Mouse (Mus musculus) cerebellum, adult 18-20 months (tissue): ENCODE results near the gene Tert.
A peak's percentile ranks its signal among the peaks of the same experiment; 100 is the strongest.

Experiments
- DNase-seq, 2 experiments: peaks; one replicate each; pipeline ENCODE4 v3.0.0; 2021

Tert gene

DNA sequence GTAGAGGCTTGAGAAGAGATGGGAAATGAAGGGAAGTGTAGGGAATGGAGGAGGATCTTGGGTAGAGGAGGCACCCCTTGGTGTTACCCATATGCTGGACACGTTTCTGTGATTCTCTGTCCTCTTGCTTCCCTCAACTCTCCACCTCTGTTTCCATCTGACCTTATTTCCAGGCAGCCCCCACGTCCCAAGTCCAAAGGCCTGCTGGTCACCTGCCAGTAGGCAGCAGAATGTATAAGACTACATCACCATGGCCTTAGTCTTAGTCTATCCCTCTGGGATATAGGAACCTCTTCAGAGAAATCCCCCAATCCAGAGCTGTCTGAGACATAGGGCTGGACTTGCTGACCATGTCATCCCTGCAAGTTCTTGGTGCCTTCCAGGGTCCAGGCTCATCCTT, 52.6 kb downstream of the Tert start:
- DNase-seq: no peak

GRCm38 (mm10) chr13:73680394-73680793, 53.7 kb downstream of the Tert start:
- no peak for DNase-seq

DNA sequence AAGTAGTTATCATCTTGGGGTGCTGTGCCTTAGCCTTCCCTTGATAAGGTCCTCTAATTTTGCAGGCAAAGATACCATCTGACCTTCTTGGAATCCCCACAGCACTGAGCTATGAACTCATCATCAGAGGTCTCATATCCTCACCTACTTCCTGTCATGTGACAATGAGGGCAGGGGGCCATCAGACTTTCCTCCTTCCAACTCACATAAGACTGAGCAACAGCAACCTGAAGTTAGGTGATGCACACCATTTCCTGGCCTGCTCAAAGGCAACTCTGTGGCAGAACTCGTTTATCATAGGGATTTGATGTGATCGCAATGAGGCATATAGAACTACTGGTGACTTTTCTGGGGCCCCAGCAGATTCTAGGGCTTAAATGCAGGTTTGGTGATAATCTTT, 55.5 kb downstream of the Tert start:
- DNase-seq: no peak

DNA sequence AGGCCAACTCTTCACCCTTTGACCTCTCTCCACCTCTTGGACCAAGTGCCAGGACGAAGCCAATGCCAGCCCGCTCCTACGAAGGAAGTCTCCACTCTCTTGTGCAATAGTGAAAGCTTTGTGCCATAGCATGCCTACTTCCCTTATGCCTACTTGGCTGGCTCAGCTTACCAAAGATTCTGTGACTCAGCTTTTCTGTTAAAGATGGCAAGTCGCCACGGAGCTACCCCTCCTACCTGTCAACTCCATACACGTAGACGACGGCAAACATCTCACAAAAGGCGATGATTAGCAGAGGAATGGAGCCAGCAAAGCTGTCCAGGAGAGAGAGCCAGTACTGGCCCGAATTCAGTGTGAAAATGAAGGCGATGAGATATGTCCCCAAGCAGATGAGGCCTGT, 57.0 kb downstream of the Tert start:
- DNase-seq: no peak

DNA sequence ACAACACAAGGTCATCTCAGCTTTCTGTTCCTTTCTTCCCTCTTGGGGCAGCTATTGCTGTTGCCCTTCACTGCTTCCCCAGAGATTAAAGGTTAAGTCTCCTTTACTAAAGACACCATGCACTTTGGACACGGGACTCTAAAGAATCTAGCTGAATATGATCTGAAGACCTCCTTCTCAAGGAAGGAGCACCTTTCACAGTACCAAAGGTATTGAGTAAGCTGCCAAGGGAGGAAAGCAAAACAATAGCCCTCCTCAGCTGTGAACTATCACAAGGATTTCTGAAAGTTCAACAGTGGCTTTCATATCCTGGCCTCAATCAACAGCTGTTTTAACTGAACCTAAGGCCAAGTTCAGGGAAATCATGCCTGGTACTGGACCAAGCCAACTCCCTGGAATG, 57.7 kb downstream of the Tert start:
- no peak for DNase-seq

DNA sequence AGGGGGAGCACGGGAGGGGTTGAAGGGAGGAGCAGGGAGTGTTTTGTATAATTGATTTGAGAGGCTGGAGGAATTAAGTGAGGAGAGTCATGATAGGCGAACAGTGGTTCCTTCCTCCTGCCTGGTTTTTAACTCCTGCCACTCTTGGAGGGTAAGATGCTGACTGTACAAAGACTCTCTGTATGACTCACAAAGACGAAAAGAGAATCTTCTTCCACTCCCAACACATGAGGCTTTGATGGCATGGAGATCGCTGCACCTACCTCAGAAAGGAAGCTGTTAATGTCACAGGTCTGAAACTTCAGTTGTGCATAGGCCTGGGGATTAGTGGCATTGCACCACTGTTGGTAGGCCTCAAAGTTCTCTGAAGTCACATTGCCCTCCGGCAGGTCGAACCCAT, 58.8 kb downstream of the Tert start:
- no peak for DNase-seq

DNA sequence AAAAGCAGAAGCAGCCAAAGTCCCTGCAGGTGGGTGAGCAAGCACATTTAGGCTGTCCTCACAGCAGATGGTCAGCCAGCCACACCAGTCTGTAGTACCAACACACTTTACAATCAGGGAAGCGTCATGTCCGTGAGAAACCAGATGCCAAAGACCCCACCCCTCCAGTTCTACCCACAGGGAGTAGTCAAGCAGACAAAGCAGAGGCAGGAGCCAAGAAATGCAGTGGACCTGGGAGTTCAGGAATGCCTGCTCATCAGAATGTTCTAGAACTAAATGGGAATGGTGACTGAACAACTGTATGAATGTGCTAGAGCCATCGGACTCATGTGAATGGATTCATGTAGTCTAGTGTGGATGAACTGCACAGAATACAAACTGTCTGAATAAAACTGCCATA, 60.9 kb downstream of the Tert start:
- no peak for DNase-seq

DNA sequence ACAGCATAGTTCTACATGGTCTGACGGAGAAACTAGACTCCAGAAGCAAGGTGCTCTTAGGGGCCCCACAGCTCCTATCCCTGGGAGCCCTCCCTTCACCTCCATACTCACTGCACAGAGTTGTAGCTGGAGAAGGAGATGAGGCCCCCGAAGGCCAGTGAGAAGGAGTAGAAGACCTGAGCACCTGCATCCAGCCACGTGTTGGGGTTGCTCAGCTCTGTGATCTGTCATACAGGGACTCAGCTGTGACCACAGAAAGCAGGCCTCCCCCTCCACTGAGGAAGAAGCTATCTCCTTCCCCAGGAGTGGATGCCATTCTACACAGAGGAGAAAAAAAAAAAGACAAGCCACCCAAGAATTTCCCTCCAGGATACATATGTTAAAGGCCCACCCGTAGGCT, 62.2 kb downstream of the Tert start:
- DNase-seq: no peak

GRCm38 (mm10) chr13:73692249-73692868, 65.6 kb downstream of the Tert start:
- peak; percentile 22 to 43 for DNase-seq

DNA sequence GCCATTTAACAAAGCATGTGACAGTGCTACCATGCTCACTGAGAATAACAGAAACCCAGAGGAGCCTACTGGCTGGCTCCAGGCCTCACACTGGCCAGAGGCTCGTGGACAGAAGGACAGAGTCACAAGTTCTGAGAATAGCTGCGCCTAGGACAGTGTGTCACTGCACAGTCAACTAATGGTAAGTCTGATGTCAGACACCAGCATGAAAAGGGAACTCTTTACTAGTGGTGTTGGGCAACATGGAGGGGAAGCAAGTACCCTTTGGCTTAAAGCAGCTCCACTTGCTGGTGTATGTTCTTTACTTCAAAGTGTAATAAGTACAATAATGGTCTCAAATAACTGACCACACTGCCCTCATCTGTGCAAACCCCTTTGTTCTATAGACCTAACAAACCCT, 66.6 kb downstream of the Tert start:
- DNase-seq: no peak

- no peak for DNase-seq
These were observed 68.3 kb downstream of the Tert start for GRCm38 (mm10) chr13:73694972-73695371.

- DNase-seq: no peak
These were observed 69.8 kb downstream of the Tert start for GRCm38 (mm10) chr13:73696529-73696928.
